Mouse (Mus musculus): ENCODE results near the gene Aplf. TPM values are rescaled to one million over a fixed set of nuclear protein-coding genes. Genes with fewer than 3 reads are reported as not detected.

Aplf gene
- polyA plus RNA-seq (2012), result 5.1 and 5.4 TPM in 2 replicates

DNA sequence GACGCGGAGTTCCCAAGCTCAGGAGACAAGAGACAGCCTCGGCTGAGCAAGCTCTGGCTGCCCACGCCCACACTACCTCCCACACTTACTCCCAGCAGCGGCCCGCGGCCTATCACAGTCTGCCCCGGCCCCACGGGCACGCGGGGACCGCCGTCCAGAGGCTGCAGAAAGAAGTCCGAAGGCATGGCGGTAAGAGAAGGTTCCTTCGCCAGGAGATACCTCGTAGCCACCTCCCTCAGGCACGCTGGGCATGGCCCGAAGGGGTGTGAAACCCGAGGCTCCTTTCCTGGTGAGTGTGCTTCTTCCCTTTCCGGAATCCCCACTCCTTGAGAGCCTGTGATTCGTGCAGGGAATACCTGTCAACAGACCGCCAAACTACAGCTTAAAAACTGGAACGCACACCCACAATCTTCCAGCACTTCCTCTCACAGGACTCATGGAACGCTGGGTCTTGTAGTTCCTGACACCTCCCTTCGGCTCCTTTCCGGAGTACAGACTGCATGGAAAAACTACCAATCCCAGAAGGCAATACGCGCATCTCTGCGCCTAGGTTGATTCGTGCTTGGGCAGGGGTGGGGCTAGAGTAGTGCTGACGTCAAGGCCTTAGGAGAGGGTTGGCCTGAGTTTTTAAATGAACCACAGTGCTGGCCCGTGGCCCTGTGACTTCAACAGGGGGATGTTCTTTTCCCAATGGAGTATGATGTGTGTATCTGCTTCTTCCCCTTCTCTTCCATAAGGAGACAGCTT lies at the start of gene Aplf:
TSS of gene Aplf (minus strand) at position 423 of the 747 bp plus-strand sequence.

DNA sequence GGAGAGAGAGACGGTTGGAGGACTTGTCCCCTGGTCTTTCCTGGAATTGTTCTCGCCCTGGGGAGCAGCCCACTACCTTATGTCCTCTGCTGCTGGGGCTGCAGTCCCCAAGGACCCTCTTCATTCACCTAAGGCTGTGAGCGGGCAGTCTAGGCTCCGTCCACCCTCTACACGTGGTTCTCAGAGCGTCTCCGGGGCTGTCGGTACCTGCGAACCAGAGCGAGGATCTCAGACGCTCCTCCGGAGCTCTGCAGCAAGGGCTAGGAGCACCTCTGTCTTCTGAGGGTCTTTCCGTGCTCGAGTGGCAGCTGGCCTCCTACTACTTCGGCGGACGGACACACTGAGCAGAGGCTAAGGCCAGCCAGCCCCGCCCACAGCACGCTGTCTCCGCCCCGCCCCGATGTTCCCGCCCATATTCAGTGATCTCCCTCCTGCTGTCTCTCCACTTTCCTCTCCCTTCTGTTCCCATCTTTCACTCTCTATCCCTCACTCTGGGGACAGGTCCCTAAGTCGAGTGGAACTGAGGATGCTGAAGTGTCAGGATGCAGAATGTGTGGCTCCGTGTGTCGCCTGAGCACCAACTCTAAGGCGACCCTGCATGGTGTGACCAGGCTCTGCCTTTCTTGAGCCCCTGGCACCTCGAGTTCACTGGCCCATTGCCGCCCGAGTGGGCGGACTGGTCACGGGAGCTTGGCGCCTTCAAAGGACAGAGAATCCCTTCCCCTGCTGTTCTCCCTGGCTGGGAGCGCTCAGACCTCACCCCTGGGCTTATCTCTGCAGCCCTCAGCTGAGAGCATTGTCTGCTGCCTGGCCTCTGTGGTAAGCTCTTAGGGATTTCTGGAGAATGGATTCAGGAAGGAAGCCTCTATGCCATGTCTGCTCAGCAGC lies 81.4 kb downstream of the Aplf start, which contains the start of gene Prokr1:
TSS of gene Prokr1 (minus strand) at position 350 of the 888 bp plus-strand sequence.

Other genes with a start within 250 kb of the Aplf start
- not detected in 2 replicates for gene Bmp10, start 243.2 kb downstream of the Aplf start, polyA plus RNA-seq (2012)
- gene Arhgap25, start 138.9 kb downstream of the Aplf start, polyA plus RNA-seq (2012), result 6.1 and 7.3 TPM in 2 replicates
- 0.04 and 0.09 TPM in 2 replicates for gene Prokr1, start 81.5 kb downstream of the Aplf start, polyA plus RNA-seq (2012)
- gene Efcc1, start 58.7 kb upstream of the Aplf start, polyA plus RNA-seq (2012), result 1.5 and 5.1 TPM in 2 replicates
- gene Gp9, start 105.9 kb upstream of the Aplf start, polyA plus RNA-seq (2012), result 17.3 and 21.1 TPM in 2 replicates
- 60.5 and 71.2 TPM in 2 replicates for gene Rab43, start 140.0 kb upstream of the Aplf start, polyA plus RNA-seq (2012)
- gene Gm45140, start 163.6 kb upstream of the Aplf start, polyA plus RNA-seq (2012), result 16.2 and 25.7 TPM in 2 replicates
- gene Isy1, start 166.6 kb upstream of the Aplf start, polyA plus RNA-seq (2012), result 66.0 and 75.3 TPM in 2 replicates
- 103 and 130 TPM in 2 replicates for gene Cnbp, start 178.9 kb upstream of the Aplf start, polyA plus RNA-seq (2012)
- gene Copg1, start 215.6 kb upstream of the Aplf start, polyA plus RNA-seq (2012), result 31.0 and 33.0 TPM in 2 replicates
- gene Hmces, start 241.7 kb upstream of the Aplf start, polyA plus RNA-seq (2012), result 22.9 and 27.6 TPM in 2 replicates

Measured in megakaryocyte-erythroid progenitor cell, adult 5 weeks (primary cell).